Mouse (Mus musculus) left cerebral cortex, adult 18-20 months (tissue): Measurements from ENCODE around the gene Insrr. TPM values are rescaled to one million over a fixed set of nuclear protein-coding genes. Genes with fewer than 3 reads are reported as not detected.
A peak's percentile ranks its signal among the peaks of the same experiment; 100 is the strongest.

Source experiments
- DNase-seq, 2 experiments: peaks; one replicate each; pipeline ENCODE4 v3.0.0; 2021 to 2022; ENCODE audit warnings: low spot score in 2 of 2, mixed read lengths in 1 of 2
- long read RNA-seq, 2 experiments: library from polyadenylated mRNA; stranded (forward); transcript quantifications; one replicate each; pipeline ENCODE4 v2.0.0; 2021
- total RNA-seq, 2 experiments: library from RNA; stranded (reverse); gene quantifications; 2 replicates each; pipeline ENCODE4 v1.2.3; 2021

Insrr gene
- under 1 TPM; 0.72 to 0.96 TPM for total RNA-seq
- long read RNA-seq, experiment 1, partial matches to known transcripts, result 1 of 1 reads
- long read RNA-seq, experiment 1, other reads (novel, unspliced or antisense), result 0 of 1 reads
- long read RNA-seq, experiment 2, result 0 reads

DNA sequence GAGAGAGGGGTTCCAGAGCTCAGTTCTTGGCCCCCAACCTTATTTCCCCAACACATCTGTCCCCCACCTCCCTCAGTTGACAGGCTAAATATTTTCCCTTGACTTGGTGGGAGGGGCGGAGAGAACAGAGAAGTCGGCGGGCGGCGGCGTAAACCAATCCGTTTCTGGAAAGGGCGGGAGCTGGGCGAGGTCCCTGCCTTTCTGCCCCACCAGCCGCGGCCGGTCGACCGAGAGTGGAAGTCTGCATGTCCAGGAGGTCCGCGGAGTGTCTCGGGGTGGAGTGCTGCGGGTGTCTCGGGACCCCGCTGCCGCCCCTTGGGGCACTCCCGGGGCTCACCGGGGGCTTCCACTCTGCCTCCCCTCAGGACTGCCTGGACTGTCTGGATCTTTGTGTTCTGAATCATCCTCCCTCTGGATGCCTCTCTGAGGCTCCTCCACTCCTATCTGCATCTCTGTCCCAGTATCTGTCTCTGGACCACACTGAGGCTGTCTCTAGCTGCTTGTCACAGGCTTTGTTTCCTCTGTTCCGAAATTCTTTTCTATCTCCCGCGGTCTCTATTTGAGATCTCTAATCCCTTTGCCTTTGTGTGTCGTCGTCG, at the start of gene Insrr:
Gene Insrr (plus strand): TSS at position 216 of the 599 bp plus-strand sequence.
- no peak for DNase-seq

DNA sequence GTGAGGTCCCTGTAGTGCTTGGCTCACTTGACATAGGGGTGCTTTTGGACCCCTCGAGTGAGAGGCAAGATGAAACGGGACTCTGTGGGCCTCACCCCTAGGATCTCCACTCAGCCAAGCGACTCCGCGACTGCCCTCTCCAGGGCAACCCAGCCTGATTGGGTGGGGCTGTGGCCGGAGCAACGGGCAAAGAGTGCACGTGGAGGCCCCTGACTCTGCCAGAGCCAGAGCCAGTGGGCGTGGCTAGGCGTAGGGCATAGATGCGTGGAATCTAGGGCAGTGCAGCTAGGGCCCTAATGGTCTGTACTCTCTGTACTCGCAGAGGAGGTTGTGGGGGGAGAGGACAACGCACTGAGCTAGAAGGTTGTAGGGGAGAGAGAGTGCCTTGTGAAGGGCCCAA, 48.3 kb upstream of the Insrr start, which contains the start of gene Lrrc71:
Gene Lrrc71 (minus strand): TSS at position 195 of the 400 bp plus-strand sequence.
- no peak for DNase-seq

- DNase-seq, result peak; percentile 50 to 61
These were observed 47.7 kb upstream of the Insrr start for GRCm38 (mm10) chr3:87749036-87749435.

DNA sequence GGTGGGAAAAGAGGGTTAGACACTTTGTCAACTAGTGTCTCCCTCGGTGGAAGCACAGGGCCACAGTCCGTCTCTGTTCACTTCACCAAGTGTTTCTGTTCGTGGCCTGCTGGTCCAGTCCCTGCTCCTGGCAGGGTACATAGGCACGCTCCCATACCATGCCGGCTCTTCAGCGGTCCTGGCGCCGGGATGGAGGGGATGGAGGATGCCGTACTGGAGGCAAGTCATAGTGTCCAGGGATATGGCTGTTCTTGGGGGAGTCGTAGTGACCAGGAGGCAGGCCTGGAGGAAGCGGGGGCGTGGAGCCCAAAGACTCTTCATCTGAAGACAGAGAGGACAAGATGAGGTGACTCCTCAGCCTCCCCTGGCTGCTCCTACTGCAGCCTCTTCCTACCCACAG, 46.8 kb upstream of the Insrr start:
- DNase-seq, result no peak

GRCm38 (mm10) chr3:87752567-87752966, 44.2 kb upstream of the Insrr start:
- no peak for DNase-seq

DNA sequence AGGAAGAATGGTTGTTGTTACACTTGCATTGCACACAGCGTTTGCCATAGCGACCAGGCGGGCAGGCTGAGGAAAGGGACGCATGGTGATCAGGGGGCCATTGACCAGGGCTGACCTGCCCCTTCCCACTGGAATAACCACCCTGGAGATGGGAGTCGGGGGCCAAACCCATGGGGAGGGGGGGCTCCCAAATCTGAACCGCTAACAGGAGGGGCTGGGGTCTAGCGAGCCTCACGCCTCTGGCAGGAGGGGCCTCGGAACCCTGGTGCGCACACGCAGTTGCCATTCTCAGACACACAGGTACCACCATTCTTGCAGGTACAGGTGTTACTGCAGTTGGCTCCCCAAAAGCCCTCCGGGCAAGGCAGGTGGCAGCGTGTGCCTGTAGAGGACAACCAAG, 42.9 kb upstream of the Insrr start:
- DNase-seq, result no peak

DNA sequence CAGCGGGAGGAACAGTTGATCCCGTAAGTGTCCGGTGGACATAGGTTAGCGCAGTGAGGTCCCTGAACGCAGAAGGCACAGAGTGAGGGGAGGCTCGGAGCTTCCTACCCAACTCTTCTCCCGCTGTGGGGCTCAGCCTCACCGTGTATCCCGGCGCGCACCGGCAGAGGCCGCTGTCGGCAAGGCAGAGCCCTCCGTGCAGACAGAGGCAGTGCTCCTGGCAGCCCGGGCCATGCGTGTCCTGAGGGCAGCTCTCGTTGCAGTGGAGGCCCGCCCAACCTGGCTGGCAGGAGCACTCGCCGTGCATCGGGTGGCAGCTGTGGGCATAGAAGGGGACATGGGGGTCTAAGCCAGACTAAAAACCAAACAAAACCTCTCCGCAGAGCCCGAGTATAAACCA, 40.8 kb upstream of the Insrr start:
- peak; percentile 88 to 92 for DNase-seq

DNA sequence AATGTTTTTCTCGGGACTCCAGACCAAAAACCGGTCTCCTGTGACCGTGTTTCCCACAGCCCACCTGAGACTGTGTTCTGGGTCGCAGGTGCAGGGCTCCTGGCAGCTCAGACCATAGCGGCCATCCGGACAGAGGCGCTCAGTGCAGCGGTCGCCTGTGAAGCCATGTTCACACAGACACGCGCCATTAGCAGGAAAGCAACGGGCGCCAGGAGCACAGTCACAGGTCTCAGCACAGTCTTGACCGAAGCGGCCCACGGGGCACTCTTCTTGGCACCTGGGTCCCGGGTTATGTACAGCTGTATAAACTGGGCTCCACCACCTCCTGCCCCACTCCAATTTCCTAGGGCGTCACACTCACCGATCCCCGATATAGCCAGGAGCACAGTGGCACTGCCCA, 40.3 kb upstream of the Insrr start:
- DNase-seq, result no peak

- DNase-seq, result no peak
These were observed 38.1 kb upstream of the Insrr start for GRCm38 (mm10) chr3:87758641-87759040.

GRCm38 (mm10) chr3:87761408-87762375, 35.1 kb upstream of the Insrr start:
- DNase-seq, result no peak

DNA sequence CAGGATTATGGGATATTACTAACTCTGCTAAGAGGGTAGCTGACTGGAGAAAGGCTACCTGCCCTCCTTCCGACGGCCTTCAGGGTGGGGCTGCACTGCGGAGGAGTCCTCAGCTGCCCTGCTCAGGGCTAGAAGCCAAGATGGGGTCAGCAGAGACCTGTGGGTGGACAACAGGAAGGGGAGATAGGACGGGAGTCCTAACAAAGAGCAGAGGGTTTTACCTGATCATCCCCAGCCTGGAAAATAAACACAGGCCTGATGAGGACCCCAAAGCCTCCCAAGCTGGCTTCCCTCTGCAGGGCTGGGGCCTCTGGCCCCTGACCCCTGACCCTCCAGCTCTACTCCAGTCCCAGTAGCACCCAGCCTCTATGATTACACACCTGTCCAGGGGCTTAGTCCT, 33.5 kb upstream of the Insrr start:
- no peak for DNase-seq

GRCm38 (mm10) chr3:87763683-87764289, 33.0 kb upstream of the Insrr start:
- peak; percentile 80 to 88 for DNase-seq

DNA sequence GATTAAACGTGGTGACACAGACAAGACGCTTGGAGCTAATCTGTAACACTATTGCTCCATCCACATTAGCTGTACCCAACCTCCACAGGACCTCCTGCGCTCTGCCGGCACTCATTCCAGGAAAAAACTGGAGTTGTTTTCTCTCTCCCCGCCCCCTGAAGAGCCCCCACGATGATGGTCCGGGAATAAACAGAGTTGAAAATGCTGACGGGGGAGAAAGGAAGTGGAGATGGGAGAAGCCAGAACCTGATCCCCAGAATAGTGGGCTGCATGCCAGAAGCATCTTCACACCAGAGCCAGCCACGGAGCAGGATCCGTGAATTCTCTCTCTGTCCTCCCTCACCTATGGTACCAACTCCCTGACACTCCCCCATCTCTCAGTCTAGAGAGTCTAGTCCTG, 32.2 kb upstream of the Insrr start:
- peak in 1 of 2 experiments; percentile 45 for DNase-seq

- no peak for DNase-seq
These were observed 31.7 kb upstream of the Insrr start for GRCm38 (mm10) chr3:87765091-87765490.

- no peak for DNase-seq
These were observed 31.0 kb upstream of the Insrr start for GRCm38 (mm10) chr3:87765631-87766283.

GRCm38 (mm10) chr3:87766284-87766667, 30.5 kb upstream of the Insrr start:
- DNase-seq, result no peak

DNA sequence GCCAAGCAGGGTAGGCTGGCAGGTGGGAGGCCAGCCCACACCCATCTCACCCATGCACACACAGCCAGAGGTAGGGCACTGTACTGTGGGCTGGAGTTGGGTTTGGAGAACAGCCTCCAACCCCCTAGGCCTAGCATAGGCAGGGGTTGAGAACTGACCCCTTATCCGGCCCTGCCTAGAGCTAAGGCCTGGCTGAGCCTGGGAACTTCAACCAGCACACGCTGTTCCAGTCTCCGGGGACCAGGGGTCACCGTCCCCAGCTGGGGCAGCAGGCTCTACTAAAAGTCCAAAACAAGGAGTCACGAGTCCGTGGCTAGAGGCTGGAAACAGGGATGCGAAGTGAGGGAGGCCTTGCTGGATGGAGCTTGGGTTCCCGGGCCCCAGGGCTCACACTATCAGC, 29.0 kb upstream of the Insrr start:
- DNase-seq, result no peak

- no peak for DNase-seq
These were observed 28.3 kb upstream of the Insrr start for GRCm38 (mm10) chr3:87768431-87768830.

GRCm38 (mm10) chr3:87768844-87769243, 27.9 kb upstream of the Insrr start:
- peak; percentile 27 for DNase-seq

GRCm38 (mm10) chr3:87769506-87769905, 27.2 kb upstream of the Insrr start:
- no peak for DNase-seq

- peak; percentile 36 to 48 for DNase-seq
These were observed 26.5 kb upstream of the Insrr start for GRCm38 (mm10) chr3:87770280-87770679.
